11 mouse cellular contexts compared by ENCODE assay signal in the genomic region with DNA sequence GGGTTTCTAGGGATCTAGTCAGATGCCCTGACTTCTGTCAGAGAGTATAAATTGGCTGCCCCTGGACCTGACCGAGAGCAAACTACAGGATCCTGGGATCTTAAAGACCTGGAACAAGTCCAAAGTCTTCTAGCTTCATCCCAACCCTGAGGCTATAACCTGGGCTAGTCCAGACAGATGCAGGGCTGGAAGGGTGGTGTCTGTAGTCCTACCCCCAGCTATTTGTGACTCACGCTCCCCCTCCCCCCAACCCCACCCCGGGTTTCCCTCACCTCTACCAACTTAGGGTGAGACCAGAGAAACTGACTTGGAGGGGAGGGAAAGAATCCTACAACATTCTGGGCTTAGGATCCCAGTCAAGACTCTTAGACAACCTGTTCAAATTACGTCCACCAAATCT. TPM values are rescaled to one million over a fixed set of nuclear protein-coding genes. Genes with fewer than 3 reads are reported as not detected.
DNase-seq lines count a peak whose midpoint lies in the region; ATAC-seq and TF ChIP-seq lines count a peak whose summit lies in the region.
"Had no signal": no experiment of that assay in that cellular context is flagged by ENCODE, and none has a peak within 500 bp of the region (broad histone marks: within the 10 kb centered on the region; RNA-seq: fewer than 3 reads in every experiment).

No protein-coding gene starts in this region.

- no peaks in the 10 kb centered on the region for H3K9me3 ChIP-seq in liver, embryonic 11.5 days (ENCODE audit: control insufficient read depth, low read length)
- no peaks in the 10 kb centered on the region for H3K9me3 ChIP-seq in ES-Bruce4 (replicated peaks; ENCODE audit: control insufficient read depth, insufficient read depth, low read length, poor library complexity, severe bottlenecking)
- H3K9me3 ChIP-seq in limb, embryonic 14.5 days (ENCODE audit: control insufficient read depth, low read length): no peaks in the 10 kb centered on the region

- no peak for ATAC-seq in liver, embryonic 11.5 days (replicated peaks; ENCODE audit: low FRiP score)
- ATAC-seq in limb, embryonic 14.5 days (ENCODE audit: low FRiP score, low read depth): no peak

- TF ChIP-seq POLR2A in ES-Bruce4 (IDR thresholded peaks at IDR 0.05; ENCODE audit: insufficient read depth, low read length): no peak
- no peak for TF ChIP-seq POLR2A in limb, embryonic 14.5 days (IDR thresholded peaks at IDR 0.05; ENCODE audit: borderline replicate concordance, extremely low read depth, insufficient read depth, insufficient read length)

- H3K36me3 ChIP-seq in liver, embryonic 11.5 days (ENCODE audit: control insufficient read depth, insufficient read depth, low read length): no peaks in the 10 kb centered on the region
- H3K36me3 ChIP-seq in ES-Bruce4 (ENCODE audit: control insufficient read depth, insufficient read depth, low read length, poor library complexity, severe bottlenecking): no peaks in the 10 kb centered on the region
- H3K36me3 ChIP-seq in limb, embryonic 14.5 days (ENCODE audit: control insufficient read depth, insufficient read depth, low read length): no peaks in the 10 kb centered on the region

- H3K27ac ChIP-seq in liver, embryonic 11.5 days (ENCODE audit: low read depth, low read length): no peak overlapping the region
- H3K27ac ChIP-seq in ES-Bruce4 (ENCODE audit: insufficient read depth, low read length): peak overlapping the region; percentile 91
- no peak overlapping the region for H3K27ac ChIP-seq in limb, embryonic 14.5 days (replicated peaks; ENCODE audit: low read depth, low read length)

- peak overlapping the region; percentile 66; the same call in 1 of the 2 replicates for H3K4me3 ChIP-seq in liver, embryonic 11.5 days (ENCODE audit: low read depth, low read length)
- no peak overlapping the region for H3K4me3 ChIP-seq in ES-Bruce4 (ENCODE audit: low read depth, low read length)
- peak overlapping the region; percentile 72 for H3K4me3 ChIP-seq in limb, embryonic 14.5 days (replicated peaks; ENCODE audit: low read length)

- peaks cover 20% of the 10 kb centered on the region for H3K4me1 ChIP-seq in liver, embryonic 11.5 days (replicated peaks; ENCODE audit: control insufficient read depth, insufficient read depth, low read length)
- no peaks in the 10 kb centered on the region for H3K4me1 ChIP-seq in ES-Bruce4 (ENCODE audit: control insufficient read depth, insufficient read depth, low read length)
- peaks cover 16% of the 10 kb centered on the region for H3K4me1 ChIP-seq in limb, embryonic 14.5 days (ENCODE audit: control insufficient read depth, insufficient read depth, low read length)

- WGBS in liver, embryonic 11.5 days: 40% methylated on average over 4 of the region's 4 CpGs
- WGBS in limb, embryonic 14.5 days: 21% methylated on average over 4 of the region's 4 CpGs

- TF ChIP-seq CTCF in ES-Bruce4 (IDR thresholded peaks at IDR 0.05; ENCODE audit: low read depth, low read length): no peak

- no peak for DNase-seq in liver, embryonic 11.5 days (ENCODE audit: low spot score)
- no peak for DNase-seq in liver
- peak; percentile 58 for DNase-seq in ZHBTc4 (ENCODE audit: low read depth, low spot score)
- peak; percentile 40 for DNase-seq in limb, embryonic 14.5 days (ENCODE audit: low spot score)
- DNase-seq in testis, postnatal 14 days (ENCODE audit: low spot score): no peak
- DNase-seq in gastrocnemius, postnatal 4 days (ENCODE audit: low spot score in 2 of 2): no peak
- DNase-seq in thymus, postnatal 0 days (ENCODE audit: low spot score): no peak
- DNase-seq: adrenal gland, postnatal 36 days; layer of hippocampus, adult 9-11 months had no signal

- H3K27me3 ChIP-seq in liver, embryonic 11.5 days (replicated peaks; ENCODE audit: control insufficient read depth, insufficient read depth, low read length): peaks cover 22% of the 10 kb centered on the region
- no peaks in the 10 kb centered on the region for H3K27me3 ChIP-seq in ES-Bruce4 (ENCODE audit: control insufficient read depth, insufficient read depth, low read length, poor library complexity, severe bottlenecking)
- H3K27me3 ChIP-seq in limb, embryonic 14.5 days (ENCODE audit: control insufficient read depth, insufficient read depth, low read length): peaks cover 8% of the 10 kb centered on the region; the same call in 1 of the 2 replicates

- peak overlapping the region; percentile 85 for H3K4me2 ChIP-seq in liver, embryonic 11.5 days
- peak overlapping the region; percentile 88; the same call in 1 of the 2 replicates for H3K4me2 ChIP-seq in limb, embryonic 14.5 days (replicated peaks; ENCODE audit: low read depth, low read length, severe bottlenecking)

- no peak overlapping the region for H3K9ac ChIP-seq in liver, embryonic 11.5 days (ENCODE audit: low read depth, low read length)
- peak overlapping the region; percentile 83 for H3K9ac ChIP-seq in ES-Bruce4 (ENCODE audit: low read depth, poor library complexity, severe bottlenecking)
- H3K9ac ChIP-seq in limb, embryonic 14.5 days (ENCODE audit: low read depth, low read length, severe bottlenecking): no peak overlapping the region

- TF ChIP-seq EP300 in ES-Bruce4 (IDR thresholded peaks at IDR 0.05; ENCODE audit: insufficient read depth, low read depth, low read length): peak; percentile 83

RNA-seq across cellular contexts. Expression of a gene that starts 2.0 kb away (rescaled TPM):
- 4.6 and 5.5 TPM in 2 replicates for polyA plus RNA-seq in liver, embryonic 11.5 days (2014; fragmentation: Nextera tagmentation; extraction: Ambion mirVana)
- 44.7 and 46.7 TPM in 2 replicates for polyA plus RNA-seq in ES-Bruce4 (2011; ENCODE audit: insufficient read depth, insufficient read length, low read depth, missing spikeins)
- 23.0 and 26.6 TPM in 2 replicates for polyA plus RNA-seq in limb, embryonic 14.5 days (2012; rRNA removed)
- polyA plus RNA-seq in limb, embryonic 14.5 days (2014; fragmentation: Nextera tagmentation; extraction: Ambion mirVana): 18.4 and 19.9 TPM in 2 replicates
- 1 to 10 TPM; 6.7 TPM for total RNA-seq in gastrocnemius, postnatal 4 days (2021)
- 135 and 136 TPM in 2 replicates for polyA plus RNA-seq in thymus, postnatal 0 days (2015; fragmentation: Nextera tagmentation; extraction: Ambion mirVana)

RNA-seq across cellular contexts. Expression of a gene that starts 5.1 kb away (rescaled TPM):
- 40.1 and 42.1 TPM in 2 replicates for polyA plus RNA-seq in liver, embryonic 11.5 days (2014; fragmentation: Nextera tagmentation; extraction: Ambion mirVana)
- 53.8 and 56.0 TPM in 2 replicates for polyA plus RNA-seq in ES-Bruce4 (2011; ENCODE audit: insufficient read depth, insufficient read length, low read depth, missing spikeins)
- 49.9 and 60.3 TPM in 2 replicates for polyA plus RNA-seq in limb, embryonic 14.5 days (2012; rRNA removed)
- polyA plus RNA-seq in limb, embryonic 14.5 days (2014; fragmentation: Nextera tagmentation; extraction: Ambion mirVana): 36.0 and 36.8 TPM in 2 replicates
- 10 to 100 TPM; 18.3 to 22.1 TPM for total RNA-seq in gastrocnemius, postnatal 4 days (2021)
- polyA plus RNA-seq in thymus, postnatal 0 days (2015; fragmentation: Nextera tagmentation; extraction: Ambion mirVana): 74.7 and 79.2 TPM in 2 replicates

RNA-seq across cellular contexts. Expression of a gene that starts 37.8 kb away (rescaled TPM):
- polyA plus RNA-seq in liver, embryonic 11.5 days (2014; fragmentation: Nextera tagmentation; extraction: Ambion mirVana): 102 and 117 TPM in 2 replicates
- polyA plus RNA-seq in ES-Bruce4 (2011; ENCODE audit: insufficient read depth, insufficient read length, low read depth, missing spikeins): 81.4 and 82.7 TPM in 2 replicates
- polyA plus RNA-seq in limb, embryonic 14.5 days (2012; rRNA removed): 132 and 148 TPM in 2 replicates
- polyA plus RNA-seq in limb, embryonic 14.5 days (2014; fragmentation: Nextera tagmentation; extraction: Ambion mirVana): 106 and 115 TPM in 2 replicates
- total RNA-seq in gastrocnemius, postnatal 4 days (2021): 10 to 100 TPM; 38.7 to 42.8 TPM
- 115 and 117 TPM in 2 replicates for polyA plus RNA-seq in thymus, postnatal 0 days (2015; fragmentation: Nextera tagmentation; extraction: Ambion mirVana)

RNA-seq across cellular contexts. Expression of a gene that starts 38.6 kb away (rescaled TPM):
- polyA plus RNA-seq in liver, embryonic 11.5 days (2014; fragmentation: Nextera tagmentation; extraction: Ambion mirVana): 0.83 and 0.85 TPM in 2 replicates
- polyA plus RNA-seq in ES-Bruce4 (2011; ENCODE audit: insufficient read depth, insufficient read length, low read depth, missing spikeins): 3.0 TPM in 2 replicates
- 3.7 and 3.8 TPM in 2 replicates for polyA plus RNA-seq in limb, embryonic 14.5 days (2012; rRNA removed)
- polyA plus RNA-seq in limb, embryonic 14.5 days (2014; fragmentation: Nextera tagmentation; extraction: Ambion mirVana): 4.6 and 5.5 TPM in 2 replicates
- total RNA-seq in gastrocnemius, postnatal 4 days (2021): 1 to 10 TPM; 4.0 to 5.2 TPM
- polyA plus RNA-seq in thymus, postnatal 0 days (2015; fragmentation: Nextera tagmentation; extraction: Ambion mirVana): 1.1 and 1.3 TPM in 2 replicates
- total RNA-seq: neutrophil, adult 5-6 weeks had no signal

RNA-seq across cellular contexts. Expression of a gene that starts 46.6 kb away (rescaled TPM):
- 46.9 and 47.1 TPM in 2 replicates for polyA plus RNA-seq in liver, embryonic 11.5 days (2014; fragmentation: Nextera tagmentation; extraction: Ambion mirVana)
- polyA plus RNA-seq in ES-Bruce4 (2011; ENCODE audit: insufficient read depth, insufficient read length, low read depth, missing spikeins): 79.0 and 83.6 TPM in 2 replicates
- polyA plus RNA-seq in limb, embryonic 14.5 days (2012; rRNA removed): 88.3 and 96.3 TPM in 2 replicates
- 78.8 and 86.9 TPM in 2 replicates for polyA plus RNA-seq in limb, embryonic 14.5 days (2014; fragmentation: Nextera tagmentation; extraction: Ambion mirVana)
- total RNA-seq in gastrocnemius, postnatal 4 days (2021): 10 to 100 TPM; 85.8 to 88.8 TPM
- polyA plus RNA-seq in thymus, postnatal 0 days (2015; fragmentation: Nextera tagmentation; extraction: Ambion mirVana): 45.3 and 46.5 TPM in 2 replicates

Comparison
In these comparisons a context has a peak if more than half of its experiments do, and no peak if none do; other contexts are left out.
1. DNase-seq: peak in ZHBTc4 (single experiment) and limb, embryonic 14.5 days (single experiment); none in liver, embryonic 11.5 days (single experiment), liver (single experiment), testis, postnatal 14 days (single experiment), gastrocnemius, postnatal 4 days (0 of 2) and thymus, postnatal 0 days (single experiment).